Mouse (Mus musculus) megakaryocyte progenitor cell, adult 5-6 weeks (primary cell): ENCODE measurements around the gene Gm45521. TPM values are rescaled to one million over a fixed set of nuclear protein-coding genes. Genes with fewer than 3 reads are reported as not detected.

ENCODE experiments used
- ATAC-seq: replicated peaks from 2 replicates; pipeline ENCODE4 v1.8.0; 2016; ENCODE audit warnings: mild to moderate bottlenecking, moderate TSS enrichment, inconsistent platforms; ENCODE audit not compliant: poor library complexity
- total RNA-seq, 2 experiments: library from RNA; stranded (forward) in 1 of 2; stranded (reverse) in 1 of 2; fragments of 157-497, 149-512 nt in 1 of 2; fragments of 200-1000 nt in 1 of 2; gene quantifications; 2 replicates each; pipeline versions ENCODE4 v1.2.3 to v1.2.4; 2015 to 2017

Gene Gm45521
- total RNA-seq (2015), result not detected in 2 replicates
- not detected in 2 replicates for total RNA-seq (2017)

GRCm38 (mm10) chr14:7957049-7957448, at the start of gene Gm45521:
Gene Gm45521, plus strand, starts transcription at chr14:7957288.
- ATAC-seq, result no peak

- no peak for ATAC-seq
These were observed 47.6 kb upstream of the Gm45521 start for GRCm38 (mm10) chr14:7909472-7909871.

GRCm38 (mm10) chr14:7913842-7914241, 43.2 kb upstream of the Gm45521 start:
- ATAC-seq, result peak; percentile 93

GRCm38 (mm10) chr14:7914461-7914860, 42.6 kb upstream of the Gm45521 start:
- ATAC-seq, result 0 out of 2 replicates have a peak, but pooled peaks have one; percentile 12

GRCm38 (mm10) chr14:7918150-7918991, 38.7 kb upstream of the Gm45521 start:
- peak; percentile 33 for ATAC-seq

- ATAC-seq, result peak; percentile 18
These were observed 37.8 kb upstream of the Gm45521 start for GRCm38 (mm10) chr14:7919309-7919708.

- no peak for ATAC-seq
These were observed 37.2 kb upstream of the Gm45521 start for GRCm38 (mm10) chr14:7919921-7920320.

GRCm38 (mm10) chr14:7921459-7921858, 35.6 kb upstream of the Gm45521 start:
- ATAC-seq, result peak; percentile 42

- ATAC-seq, result peak; percentile 59
These were observed 33.5 kb upstream of the Gm45521 start for GRCm38 (mm10) chr14:7923635-7924034.

GRCm38 (mm10) chr14:7928362-7928761, 28.7 kb upstream of the Gm45521 start:
- ATAC-seq, result no peak

- ATAC-seq, result peak; percentile 93
These were observed 28.1 kb upstream of the Gm45521 start for GRCm38 (mm10) chr14:7929029-7929428.

- ATAC-seq, result no peak
These were observed 24.9 kb upstream of the Gm45521 start for GRCm38 (mm10) chr14:7932151-7932550.

GRCm38 (mm10) chr14:7934166-7934565, 22.9 kb upstream of the Gm45521 start:
- ATAC-seq, result peak; percentile 47

- peak; percentile 75 for ATAC-seq
These were observed 19.9 kb upstream of the Gm45521 start for GRCm38 (mm10) chr14:7937052-7937630.

GRCm38 (mm10) chr14:7938809-7939784, 18.0 kb upstream of the Gm45521 start:
- no peak for ATAC-seq

GRCm38 (mm10) chr14:7941413-7941812, 15.7 kb upstream of the Gm45521 start:
- ATAC-seq, result no peak

GRCm38 (mm10) chr14:7943101-7943800, 13.8 kb upstream of the Gm45521 start:
- no peak for ATAC-seq

- ATAC-seq, result no peak
These were observed 13.3 kb upstream of the Gm45521 start for GRCm38 (mm10) chr14:7943801-7944135.

- ATAC-seq, result peak; percentile 83
These were observed 12.6 kb upstream of the Gm45521 start for GRCm38 (mm10) chr14:7944349-7945039.

- peak; percentile 53; the same call in 1 of the 2 replicates for ATAC-seq
These were observed 11.8 kb upstream of the Gm45521 start for GRCm38 (mm10) chr14:7945261-7945660.
